Mouse (Mus musculus) hindbrain, embryonic 13.5 days (tissue): ENCODE results near the gene Als2cr12. TPM values are rescaled to one million over a fixed set of nuclear protein-coding genes. Genes with fewer than 3 reads are reported as not detected.
"Not testable (repeated sequence)": the region's sequence is repeated elsewhere in the genome, so short reads cannot be mapped to it uniquely, and the experiment has no call there.

ENCODE experiments used
- ATAC-seq: fragments of 200-750 bp; cut with Nextera tagmentation; 2 replicates; pipeline ENCODE4 v1.8.0; 2017; ENCODE audit warnings: moderate TSS enrichment; ENCODE audit not compliant: low FRiP score
- H3K27ac ChIP-seq: fragments of 300-500 bp; sonication (generic); 2 replicates; pipeline ENCODE4 v1.5.1; 2015; ENCODE audit warnings: inconsistent platforms, mild to moderate bottlenecking, moderate library complexity
- H3K27me3 ChIP-seq: fragments of 300-500 bp; sonication (generic); 2 replicates; pipeline ENCODE4 v1.6.1; 2015; ENCODE audit warnings: mild to moderate bottlenecking, inconsistent platforms
- H3K36me3 ChIP-seq: fragments of 300-500 bp; sonication (generic); 2 replicates; pipeline ENCODE4 v1.6.1; 2015; ENCODE audit warnings: mild to moderate bottlenecking, inconsistent platforms
- H3K4me1 ChIP-seq: fragments of 300-500 bp; sonication (generic); replicated peaks from 2 replicates; pipeline ENCODE4 v1.6.1; 2015; ENCODE audit warnings: inconsistent platforms
- H3K4me2 ChIP-seq: fragments of 300-500 bp; sonication (generic); 2 replicates; pipeline ENCODE4 v1.6.1; 2015; ENCODE audit warnings: inconsistent platforms, mild to moderate bottlenecking, moderate library complexity
- H3K4me3 ChIP-seq: fragments of 300-500 bp; sonication (generic); 2 replicates; pipeline ENCODE4 v1.5.1; 2015; ENCODE audit warnings: mild to moderate bottlenecking, inconsistent platforms
- H3K9ac ChIP-seq: fragments of 300-500 bp; sonication (generic); 2 replicates; pipeline ENCODE4 v1.6.1; 2015; ENCODE audit warnings: mild to moderate bottlenecking, inconsistent platforms
- H3K9me3 ChIP-seq: fragments of 300-500 bp; sonication (generic); 2 replicates; pipeline ENCODE4 v1.6.1; 2016; ENCODE audit warnings: inconsistent platforms
- WGBS: fragments of 180-500 bp; shearing (Covaris S2); methylation state at CpG from one replicate; pipeline ENCODE4 v1.1.7; 2015; 5-methylcytosine and 5-hydroxymethylcytosine counted together
- polyA plus RNA-seq: library from polyadenylated mRNA; unstranded; fragments of >200 nt; fragmentation: Nextera tagmentation; extraction: Ambion mirVana; gene quantifications from 2 replicates; pipeline ENCODE4 v1.2.1, GENCODE M21; 2015

Gene Als2cr12
- polyA plus RNA-seq, 1 experiment from 2014 or later, result not detected

- Histone ChIP-seq H3K4me3 (no peak overlapping the region), H3K9ac (no peak overlapping the region), H3K27ac (no peak overlapping the region), H3K4me2 (no peak overlapping the region), H3K9me3 (no peaks in the 10 kb centered on the region), H3K4me1 (no peaks in the 10 kb centered on the region; the same call in 1 of the 2 replicates), H3K36me3 (no peaks in the 10 kb centered on the region), H3K27me3 (no peaks in the 10 kb centered on the region)
- 78% methylated on average over 3 of the region's 3 CpGs for WGBS
- ATAC-seq, result no peak
These were observed 79.6 kb downstream of the Als2cr12 start for GRCm38 (mm10) chr1:58616176-58616575.

DNA sequence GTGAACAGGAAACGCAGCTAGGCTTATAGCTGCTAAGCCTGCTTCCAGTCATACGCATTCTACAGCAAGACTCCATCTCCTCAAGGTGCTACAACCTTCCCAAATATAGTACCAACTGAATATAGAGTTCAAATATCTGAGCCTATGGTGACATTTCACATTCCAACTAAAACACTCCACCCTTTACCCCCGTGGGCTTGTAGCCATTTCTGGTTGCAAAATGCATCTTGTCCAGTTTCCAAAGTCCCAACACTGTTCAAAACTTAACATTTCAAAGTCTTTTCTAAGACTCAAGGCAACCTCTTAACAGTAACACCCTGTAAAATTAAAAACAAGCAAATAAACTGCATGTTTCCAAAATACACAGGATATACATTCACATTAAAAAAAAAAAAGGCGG is 80.6 kb downstream of the Als2cr12 start:
- Histone ChIP-seq H3K36me3 (no peaks in the 10 kb centered on the region), H3K4me3 (no peak overlapping the region), H3K9ac (no peak overlapping the region), H3K4me1 (no peaks in the 10 kb centered on the region; the same call in 1 of the 2 replicates), H3K9me3 (no peaks in the 10 kb centered on the region), H3K27ac (no peak overlapping the region), H3K27me3 (no peaks in the 10 kb centered on the region), H3K4me2 (no peak overlapping the region)
- ATAC-seq, result no peak
- 85% methylated on average over 4 of the region's 4 CpGs for WGBS

- 77% methylated on average over 3 of the region's 3 CpGs for WGBS
These were observed 81.4 kb downstream of the Als2cr12 start for GRCm38 (mm10) chr1:58614424-58614823.

DNA sequence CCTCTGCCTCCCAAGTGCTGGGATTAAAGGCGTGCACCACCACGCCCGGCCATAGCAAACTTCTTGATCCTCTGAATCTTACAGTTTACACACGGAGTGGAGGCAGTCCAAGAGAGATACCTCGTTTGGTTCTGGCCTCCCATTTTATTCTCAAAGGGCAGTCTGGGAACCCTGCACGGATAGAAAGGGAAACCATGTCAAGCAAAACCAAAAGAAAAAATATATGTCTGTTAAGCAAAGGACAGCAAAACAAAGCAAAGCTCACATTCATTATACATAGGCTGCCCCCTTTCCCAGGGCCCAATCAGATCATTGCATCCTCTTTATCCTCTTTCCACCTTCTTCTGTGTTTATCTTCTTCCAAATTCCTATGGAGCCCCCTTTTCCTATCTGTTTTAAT is 82.0 kb downstream of the Als2cr12 start:
- WGBS, result 85% methylated on average over 6 of the region's 6 CpGs
- Histone ChIP-seq H3K9me3 (no peaks in the 10 kb centered on the region), H3K27ac (no peak overlapping the region), H3K4me1 (no peaks in the 10 kb centered on the region; the same call in 1 of the 2 replicates), H3K27me3 (no peaks in the 10 kb centered on the region), H3K4me2 (no peak overlapping the region), H3K9ac (no peak overlapping the region), H3K4me3 (no peak overlapping the region), H3K36me3 (no peaks in the 10 kb centered on the region)
- no peak for ATAC-seq

More at GRCm38 (mm10) chr1:58614424-58614823, 81.4 kb downstream of the Als2cr12 start:
- Histone ChIP-seq H3K4me2 (no peak overlapping the region), H3K36me3 (no peaks in the 10 kb centered on the region), H3K4me3 (no peak overlapping the region), H3K27ac (no peak overlapping the region), H3K4me1 (no peaks in the 10 kb centered on the region; the same call in 1 of the 2 replicates), H3K27me3 (no peaks in the 10 kb centered on the region), H3K9ac (no peak overlapping the region), H3K9me3 (no peaks in the 10 kb centered on the region)
- ATAC-seq, result no peak

GRCm38 (mm10) chr1:58610611-58611010 is 85.2 kb downstream of the Als2cr12 start:
- H3K9me3 ChIP-seq, result peaks cover 11% of the 10 kb centered on the region; the same call in 1 of the 2 replicates
- no peak overlapping the region for H3K9ac ChIP-seq
- no peak overlapping the region for H3K4me2 ChIP-seq
- no peak for ATAC-seq
- H3K4me3 ChIP-seq, result no peak overlapping the region
- no peak overlapping the region for H3K27ac ChIP-seq
- no peaks in the 10 kb centered on the region for H3K27me3 ChIP-seq
- no peaks in the 10 kb centered on the region for H3K4me1 ChIP-seq
- 54% methylated on average over 1 of the region's 1 CpGs for WGBS
- H3K36me3 ChIP-seq, result no peaks in the 10 kb centered on the region

DNA sequence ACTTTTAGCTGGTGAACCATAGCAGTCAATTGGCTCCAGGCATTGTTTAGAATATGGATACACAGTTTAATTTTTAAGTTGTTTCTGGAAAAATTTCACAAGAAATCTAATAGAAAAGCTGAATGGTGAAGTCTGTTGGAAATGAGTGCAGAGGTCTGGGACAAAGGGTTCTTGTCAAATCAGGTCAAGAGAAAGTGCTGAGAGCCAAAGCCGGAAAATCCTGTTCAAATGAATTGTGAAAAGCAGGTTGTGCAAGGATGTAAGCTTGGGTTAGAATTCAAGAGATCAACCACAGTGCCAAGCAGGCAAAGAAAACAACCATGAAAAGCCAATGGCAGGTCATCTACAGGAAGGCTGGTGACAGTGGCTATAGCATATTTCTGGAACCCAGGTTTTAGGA is 85.6 kb downstream of the Als2cr12 start:
- Histone ChIP-seq H3K9ac (no peak overlapping the region), H3K27ac (no peak overlapping the region), H3K36me3 (no peaks in the 10 kb centered on the region), H3K27me3 (no peaks in the 10 kb centered on the region), H3K4me2 (no peak overlapping the region), H3K4me3 (no peak overlapping the region), H3K9me3 (peaks cover 11% of the 10 kb centered on the region; the same call in 1 of the 2 replicates), H3K4me1 (no peaks in the 10 kb centered on the region)
- 81% methylated on average over 1 of the region's 1 CpGs for WGBS
- no peak for ATAC-seq

DNA sequence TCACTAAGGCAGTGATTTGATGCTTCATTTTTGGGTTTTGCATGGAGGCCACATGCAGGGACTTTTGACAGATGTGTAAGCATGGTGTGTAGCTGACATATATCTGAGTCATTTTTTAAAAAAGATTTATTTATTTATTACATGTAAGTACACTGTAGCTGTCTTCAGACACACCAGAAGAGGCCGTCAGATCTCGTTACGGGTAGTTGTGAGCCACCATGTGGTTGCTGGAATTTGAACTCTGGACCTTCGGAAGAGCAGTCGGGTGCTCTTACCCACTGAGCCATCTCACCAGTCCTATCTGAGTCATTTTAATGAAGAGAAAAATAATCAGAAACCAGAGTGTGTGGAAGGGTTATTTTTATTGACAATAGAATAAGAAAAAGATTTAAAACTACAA is 86.2 kb downstream of the Als2cr12 start:
- not testable (repeated sequence) for ATAC-seq, H3K9ac ChIP-seq, H3K4me3 ChIP-seq, H3K4me1 ChIP-seq, H3K27ac ChIP-seq, H3K27me3 ChIP-seq, H3K36me3 ChIP-seq, H3K4me2 ChIP-seq
- H3K9me3 ChIP-seq, result peaks cover 11% of the 10 kb centered on the region; the same call in 1 of the 2 replicates
- 92% methylated on average over 5 of the region's 5 CpGs for WGBS

DNA sequence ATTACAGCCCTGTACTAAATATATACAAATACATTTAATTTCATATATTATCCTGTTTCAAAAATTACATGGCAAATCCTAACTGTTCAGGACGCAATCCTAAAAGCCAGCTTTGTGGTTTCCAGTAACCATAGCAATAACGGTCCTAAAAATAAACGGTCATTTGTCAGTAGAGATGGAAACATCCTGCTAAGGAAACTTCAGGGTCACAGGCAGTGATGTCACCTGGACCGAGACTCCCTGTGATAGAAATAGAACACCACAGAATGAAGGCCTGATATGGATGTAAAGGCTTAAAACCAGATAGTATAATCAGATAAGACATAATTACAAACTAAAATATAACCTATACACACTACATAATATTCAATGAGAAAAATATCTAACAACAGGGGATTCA is 92.1 kb downstream of the Als2cr12 start:
- peaks cover 11% of the 10 kb centered on the region; the same call in 1 of the 2 replicates for H3K9me3 ChIP-seq
- WGBS, result 84% methylated on average over 4 of the region's 4 CpGs
- H3K27me3 ChIP-seq, result no peaks in the 10 kb centered on the region
- H3K4me3 ChIP-seq, result no peak overlapping the region
- no peak overlapping the region for H3K4me2 ChIP-seq
- H3K27ac ChIP-seq, result no peak overlapping the region
- ATAC-seq, result no peak
- no peaks in the 10 kb centered on the region for H3K36me3 ChIP-seq
- H3K9ac ChIP-seq, result no peak overlapping the region
- H3K4me1 ChIP-seq, result no peaks in the 10 kb centered on the region

GRCm38 (mm10) chr1:58602681-58603080 is 93.1 kb downstream of the Als2cr12 start:
- H3K9ac ChIP-seq, result no peak overlapping the region
- H3K9me3 ChIP-seq, result peaks cover 5% of the 10 kb centered on the region; the same call in 1 of the 2 replicates
- no peak overlapping the region for H3K27ac ChIP-seq
- 90% methylated on average over 4 of the region's 4 CpGs for WGBS
- H3K4me1 ChIP-seq, result no peaks in the 10 kb centered on the region
- no peaks in the 10 kb centered on the region for H3K27me3 ChIP-seq
- H3K4me2 ChIP-seq, result no peak overlapping the region
- ATAC-seq, result no peak
- no peaks in the 10 kb centered on the region for H3K36me3 ChIP-seq
- H3K4me3 ChIP-seq, result no peak overlapping the region

Other genes starting within 250 kb of the Als2cr12 start
- 25.5 and 27.9 TPM in 2 replicates for gene Orc2, start 190.9 kb downstream of the Als2cr12 start, polyA plus RNA-seq
- 9.9 and 13.5 TPM in 2 replicates for gene Fam126b, start 109.7 kb downstream of the Als2cr12 start, polyA plus RNA-seq
- gene Ndufb3, start 109.6 kb downstream of the Als2cr12 start, polyA plus RNA-seq, result 199 and 210 TPM in 2 replicates
- 16.5 and 17.2 TPM in 2 replicates for gene Cflar, start 15.5 kb upstream of the Als2cr12 start, polyA plus RNA-seq
- gene Casp8, start 99.4 kb upstream of the Als2cr12 start, polyA plus RNA-seq, result 6.9 and 8.2 TPM in 2 replicates